In genomic region chr14:47753561-47753960, GRCm38 (mm10) we compare ENCODE assay signal across 23 mouse cellular contexts.
DNase-seq lines count a peak whose midpoint lies in the region; ATAC-seq lines count a peak whose summit lies in the region.
"Had no signal": no experiment of that assay in that cellular context is flagged by ENCODE, and none has a peak within 500 bp of the region (broad histone marks: within the 10 kb centered on the region; RNA-seq: fewer than 3 reads in every experiment).

No protein-coding gene starts in this region.

- no peak overlapping the region for H3K4me2 ChIP-seq in embryonic facial prominence, embryonic 13.5 days
- H3K4me2 ChIP-seq in hindbrain, embryonic 13.5 days, result no peak overlapping the region
- H3K4me2 ChIP-seq: embryonic facial prominence, embryonic 12.5 days; heart, embryonic 11.5 days; kidney, embryonic 15.5 days; midbrain, embryonic 12.5 days had no signal

- WGBS in embryonic facial prominence, embryonic 13.5 days, result 28% methylated on average over 3 of the region's 3 CpGs
- 74% methylated on average over 3 of the region's 3 CpGs for WGBS in hindbrain, embryonic 13.5 days

- DNase-seq in urinary bladder, postnatal 14 days (ENCODE audit: low spot score), result peak; percentile 35
- DNase-seq in urinary bladder, adult 18-20 months (ENCODE audit: low spot score in 2 of 2), result no peak
- DNase-seq in ZHBTc4 (ENCODE audit: low read depth, low spot score), result peak; percentile 55
- DNase-seq in right cerebral cortex, postnatal 36 days (ENCODE audit: low spot score in 2 of 2), result no peak
- no peak for DNase-seq in lung, postnatal 36 days
- DNase-seq: adrenal gland, adult 8-10 months; cerebellum, adult 11-12 months; cerebellum, postnatal 14 days; gastrocnemius, postnatal 14 days; heart, adult 11 months; layer of hippocampus, adult 9-11 months; liver, postnatal 0 days; lung, postnatal 14 days; spleen, adult 18-20 months; thymus, postnatal 14 days had no signal

- ATAC-seq in embryonic facial prominence, embryonic 13.5 days (ENCODE audit: insufficient number of reproducible peaks, insufficient read depth, low FRiP score, low TSS enrichment, low read depth), result no peak; the same call in 1 of the 2 replicates
- ATAC-seq in hindbrain, embryonic 13.5 days (ENCODE audit: low FRiP score), result no peak
- ATAC-seq: forebrain, embryonic 14.5 days; intestine, postnatal 0 days; liver, postnatal 0 days had no signal

- no peak overlapping the region for H3K4me3 ChIP-seq in embryonic facial prominence, embryonic 13.5 days
- H3K4me3 ChIP-seq in hindbrain, embryonic 13.5 days, result no peak overlapping the region
- H3K4me3 ChIP-seq: embryonic facial prominence, embryonic 12.5 days; kidney, embryonic 15.5 days; midbrain, embryonic 12.5 days had no signal

- H3K9me3 ChIP-seq in embryonic facial prominence, embryonic 13.5 days, result no peaks in the 10 kb centered on the region
- H3K9me3 ChIP-seq in hindbrain, embryonic 13.5 days, result no peaks in the 10 kb centered on the region
- H3K9me3 ChIP-seq: embryonic facial prominence, embryonic 12.5 days; kidney, embryonic 15.5 days; midbrain, embryonic 12.5 days had no signal

- H3K36me3 ChIP-seq in embryonic facial prominence, embryonic 13.5 days, result 0 out of 2 replicates have a peak, but pooled peaks cover 3% of the 10 kb centered on the region
- no peaks in the 10 kb centered on the region for H3K36me3 ChIP-seq in hindbrain, embryonic 13.5 days
- H3K36me3 ChIP-seq: kidney, embryonic 15.5 days; midbrain, embryonic 12.5 days had no signal

- H3K27ac ChIP-seq in embryonic facial prominence, embryonic 13.5 days, result peak overlapping the region; percentile 39; the same call in 1 of the 2 replicates
- no peak overlapping the region for H3K27ac ChIP-seq in hindbrain, embryonic 13.5 days
- H3K27ac ChIP-seq: embryonic facial prominence, embryonic 12.5 days; kidney, embryonic 15.5 days; midbrain, embryonic 12.5 days had no signal

- H3K27me3 ChIP-seq in embryonic facial prominence, embryonic 13.5 days, result no peaks in the 10 kb centered on the region
- no peaks in the 10 kb centered on the region for H3K27me3 ChIP-seq in hindbrain, embryonic 13.5 days
- H3K27me3 ChIP-seq: embryonic facial prominence, embryonic 12.5 days; kidney, embryonic 15.5 days; midbrain, embryonic 12.5 days had no signal

- no peak overlapping the region for H3K9ac ChIP-seq in embryonic facial prominence, embryonic 13.5 days
- no peak overlapping the region for H3K9ac ChIP-seq in hindbrain, embryonic 13.5 days
- H3K9ac ChIP-seq: embryonic facial prominence, embryonic 12.5 days; kidney, embryonic 15.5 days; liver, postnatal 0 days; midbrain, embryonic 12.5 days had no signal

- H3K4me1 ChIP-seq in embryonic facial prominence, embryonic 13.5 days, result peaks cover 18% of the 10 kb centered on the region
- H3K4me1 ChIP-seq in hindbrain, embryonic 13.5 days (replicated peaks), result 0 out of 2 replicates have a peak, but pooled peaks cover 2% of the 10 kb centered on the region
- H3K4me1 ChIP-seq: embryonic facial prominence, embryonic 12.5 days; midbrain, embryonic 12.5 days had no signal

Comparison
In these comparisons a context has a peak if more than half of its experiments do, and no peak if none do; other contexts are left out.
1. DNase-seq: peak in urinary bladder, postnatal 14 days (single experiment) and ZHBTc4 (single experiment); none in urinary bladder, adult 18-20 months (0 of 2), right cerebral cortex, postnatal 36 days (0 of 2) and lung, postnatal 36 days (single experiment).